Mouse (Mus musculus): ENCODE data around the gene Tmod4. TPM values are rescaled to one million over a fixed set of nuclear protein-coding genes. Genes with fewer than 3 reads are reported as not detected.

The Tmod4 gene
- 1.2 and 3.0 TPM in 2 replicates for polyA plus RNA-seq (2012; rRNA removed)

GRCm38 (mm10) chr3:95124246-95124645 is at the start of gene Tmod4:
Gene Tmod4 (plus strand): TSS chr3:95124476.

GRCm38 (mm10) chr3:95106338-95107117 is 17.7 kb upstream of the Tmod4 start, which contains the start of gene Pip5k1a:
Gene Pip5k1a (minus strand): TSS chr3:95106930.

GRCm38 (mm10) chr3:95110911-95111726 is 13.2 kb upstream of the Tmod4 start, which contains the start of gene Vps72:
Gene Vps72 (plus strand): TSS chr3:95111022.

GRCm38 (mm10) chr3:95133680-95134101 is 9.4 kb downstream of the Tmod4 start, which contains the start of the genes Scnm1 and Lysmd1:
Gene Scnm1 (minus strand): TSS chr3:95134011.
Gene Lysmd1 (plus strand): TSS chr3:95134088.

GRCm38 (mm10) chr3:95141952-95142616 is 17.8 kb downstream of the Tmod4 start, which contains the start of gene Tnfaip8l2:
Gene Tnfaip8l2 (minus strand): TSS chr3:95142360.

GRCm38 (mm10) chr3:95159987-95160963 is 36.0 kb downstream of the Tmod4 start, which contains the start of gene Sema6c:
Gene Sema6c (plus strand): TSS chr3:95160457.

Other genes starting within 250 kb of the Tmod4 start
- gene Psmb4, start 237.5 kb upstream of the Tmod4 start, polyA plus RNA-seq (2012; rRNA removed): 361 and 392 TPM in 2 replicates
- gene Selenbp1, start 191.4 kb upstream of the Tmod4 start, polyA plus RNA-seq (2012; rRNA removed): 10.1 and 10.6 TPM in 2 replicates
- gene Rfx5, start 170.4 kb upstream of the Tmod4 start, polyA plus RNA-seq (2012; rRNA removed): 27.4 and 28.5 TPM in 2 replicates
- 52.4 and 57.0 TPM in 2 replicates for gene Pi4kb, start 149.7 kb upstream of the Tmod4 start, polyA plus RNA-seq (2012; rRNA removed)
- gene Zfp687, start 109.0 kb upstream of the Tmod4 start, polyA plus RNA-seq (2012; rRNA removed): 13.9 and 15.7 TPM in 2 replicates
- 262 and 277 TPM in 2 replicates for gene Psmd4, start 81.9 kb upstream of the Tmod4 start, polyA plus RNA-seq (2012; rRNA removed)
- 22.9 and 26.3 TPM in 2 replicates for gene Pip5k1a, start 17.5 kb upstream of the Tmod4 start, polyA plus RNA-seq (2012; rRNA removed)
- gene Vps72, start 13.5 kb upstream of the Tmod4 start, polyA plus RNA-seq (2012; rRNA removed): 119 and 135 TPM in 2 replicates
- gene Scnm1, start 9.5 kb downstream of the Tmod4 start, polyA plus RNA-seq (2012; rRNA removed): 119 and 121 TPM in 2 replicates
- 30.0 and 30.6 TPM in 2 replicates for gene Lysmd1, start 9.6 kb downstream of the Tmod4 start, polyA plus RNA-seq (2012; rRNA removed)
- gene Tnfaip8l2, start 17.9 kb downstream of the Tmod4 start, polyA plus RNA-seq (2012; rRNA removed): 1.6 TPM in 2 replicates
- 90.2 and 108 TPM in 2 replicates for gene Sema6c, start 36.0 kb downstream of the Tmod4 start, polyA plus RNA-seq (2012; rRNA removed)
- gene Gabpb2, start 93.4 kb downstream of the Tmod4 start, polyA plus RNA-seq (2012; rRNA removed): 9.0 and 10.0 TPM in 2 replicates
- gene Cdc42se1, start 104.3 kb downstream of the Tmod4 start, polyA plus RNA-seq (2012; rRNA removed): 54.9 and 55.6 TPM in 2 replicates
- 935 and 937 TPM in 2 replicates for gene Mllt11, start 107.7 kb downstream of the Tmod4 start, polyA plus RNA-seq (2012; rRNA removed)
- gene Gm128, start 117.1 kb downstream of the Tmod4 start, polyA plus RNA-seq (2012; rRNA removed): 0.08 and 0.20 TPM in 2 replicates
- 0.26 and 0.31 TPM in 2 replicates for gene Bnipl, start 126.7 kb downstream of the Tmod4 start, polyA plus RNA-seq (2012; rRNA removed)
- 40.1 and 41.4 TPM in 2 replicates for gene Mindy1, start 156.9 kb downstream of the Tmod4 start, polyA plus RNA-seq (2012; rRNA removed)
- 72.4 and 78.5 TPM in 2 replicates for gene Prune1, start 157.6 kb downstream of the Tmod4 start, polyA plus RNA-seq (2012; rRNA removed)
- gene Anxa9, start 182.7 kb downstream of the Tmod4 start, polyA plus RNA-seq (2012; rRNA removed): 1.5 and 1.7 TPM in 2 replicates
- gene Cers2, start 190.3 kb downstream of the Tmod4 start, polyA plus RNA-seq (2012; rRNA removed): 92.1 and 101 TPM in 2 replicates
- gene Setdb1, start 232.7 kb downstream of the Tmod4 start, polyA plus RNA-seq (2012; rRNA removed): 54.5 and 56.8 TPM in 2 replicates

All from central nervous system, embryonic 18 days (tissue).